Mouse (Mus musculus) liver, embryonic 14.5 days (tissue): ENCODE results near the gene 1700003E16Rik. TPM values are rescaled to one million over a fixed set of nuclear protein-coding genes. Genes with fewer than 3 reads are reported as not detected.

ENCODE experiments used
- ATAC-seq: fragments of 200-750 bp; cut with Nextera tagmentation; 2 replicates; pipeline ENCODE4 v1.8.0; 2017; ENCODE audit warnings: moderate number of reproducible peaks, mild to moderate bottlenecking, moderate library complexity; ENCODE audit not compliant: insufficient read depth
- DNase-seq, 3 experiments: peaks; one replicate each; pipeline ENCODE4 v3.0.0-alpha.2; 2012 to 2013; ENCODE audit warnings: low read depth in 3 of 3, low spot score in 3 of 3
- H3K27ac ChIP-seq: fragments of 300-500 bp; sonication (generic); 2 replicates; pipeline ENCODE4 v1.5.1; 2014; ENCODE audit warnings: moderate library complexity, mild to moderate bottlenecking, control low read depth, inconsistent platforms
- H3K27me3 ChIP-seq: fragments of 300-500 bp; sonication (generic); 2 replicates; pipeline ENCODE4 v1.6.1; 2014; ENCODE audit warnings: mild to moderate bottlenecking, low read length, moderate library complexity; ENCODE audit not compliant: control insufficient read depth, insufficient read depth
- H3K36me3 ChIP-seq: fragments of 300-500 bp; sonication (generic); replicated peaks from 2 replicates; pipeline ENCODE4 v1.6.1; 2014; ENCODE audit warnings: low read depth; ENCODE audit not compliant: control insufficient read depth, insufficient read depth
- H3K4me1 ChIP-seq, 2 experiments: fragments of 200-500 bp in 1 of 2; fragments of 300-500 bp in 1 of 2; sonication (generic) in 1 of 2; replicated peaks; 2 replicates each; pipeline ENCODE4 v1.6.1; 2012 to 2014; ENCODE audit warnings: antibody characterized with exemption in 1 of 2, inconsistent platforms in 1 of 2, low read length in 1 of 2; ENCODE audit not compliant: control insufficient read depth in 2 of 2, insufficient read depth in 2 of 2
- H3K4me2 ChIP-seq: fragments of 300-500 bp; sonication (generic); 2 replicates; pipeline ENCODE4 v1.6.1; 2014; ENCODE audit warnings: low read depth, mild to moderate bottlenecking, control low read depth, moderate library complexity
- H3K4me3 ChIP-seq, 2 experiments: fragments of 200-500 bp in 1 of 2; fragments of 300-500 bp in 1 of 2; sonication (generic) in 1 of 2; 2 replicates each; pipeline ENCODE4 v1.5.1; 2012 to 2014; ENCODE audit warnings: low read depth in 2 of 2, low read length in 2 of 2, mild to moderate bottlenecking in 2 of 2, control low read depth in 1 of 2, inconsistent platforms in 1 of 2, moderate library complexity in 1 of 2; ENCODE audit not compliant: insufficient read depth in 1 of 2
- H3K9ac ChIP-seq: fragments of 300-500 bp; sonication (generic); replicated peaks from 2 replicates; pipeline ENCODE4 v1.6.1; 2014; ENCODE audit warnings: mild to moderate bottlenecking, control low read depth, moderate library complexity
- H3K9me3 ChIP-seq: fragments of 300-500 bp; sonication (generic); 2 replicates; pipeline ENCODE4 v1.6.1; 2016; ENCODE audit warnings: low read length, mixed read lengths; ENCODE audit not compliant: control insufficient read depth
- CTCF ChIP-seq: IDR thresholded peaks from 2 replicates; pipeline ENCODE4 v1.5.1; 2016; ENCODE audit warnings: antibody characterized with exemption, low read depth, control low read depth
- EP300 ChIP-seq: IDR thresholded peaks from 2 replicates; pipeline ENCODE4 v1.6.1; 2016; ENCODE audit warnings: antibody characterized with exemption, low read depth
- WGBS: fragments of 180-500 bp; shearing (Covaris S2); extraction: QIAGEN DNeasy Blood & Tissue Kit; methylation state at CpG from one replicate; pipeline ENCODE4 v1.1.7; 2014; ENCODE audit not compliant: insufficient replicate concordance; 5-methylcytosine and 5-hydroxymethylcytosine counted together
- polyA plus RNA-seq, 2 experiments: library from polyadenylated mRNA; depleted of rRNA in 1 of 2; stranded (reverse) in 1 of 2; unstranded in 1 of 2; fragments of >200 nt; fragmentation: Nextera tagmentation in 1 of 2; extraction: Ambion mirVana in 1 of 2; gene quantifications; 2 replicates each; pipeline versions ENCODE4 v1.2.1 to v1.2.3; 2012 to 2014

1700003E16Rik gene
- polyA plus RNA-seq, 2 experiments = 0.15 TPM; not detected in 1

GRCm38 (mm10) chr6:83131469-83132034 is 24.7 kb upstream of the 1700003E16Rik start:
- no peak overlapping the region for H3K9ac ChIP-seq
- 42% methylated on average over 6 of the region's 6 CpGs for WGBS
- H3K27ac ChIP-seq = peak overlapping the region; percentile 47
- ATAC-seq (peak; percentile 68), DNase-seq (no peak)
- no peak for TF ChIP-seq EP300
- no peak for TF ChIP-seq CTCF
- H3K36me3 ChIP-seq = no peaks in the 10 kb centered on the region
- H3K4me2 ChIP-seq = peak overlapping the region; percentile 13; the same call in 1 of the 2 replicates
- H3K9me3 ChIP-seq = no peaks in the 10 kb centered on the region
- peaks cover 4 to 7% of the 10 kb centered on the region in 2 experiments; a peak in 3 of 4 replicates for H3K4me1 ChIP-seq
- no peak overlapping the region for H3K4me3 ChIP-seq
- H3K27me3 ChIP-seq = peaks cover 16% of the 10 kb centered on the region

DNA sequence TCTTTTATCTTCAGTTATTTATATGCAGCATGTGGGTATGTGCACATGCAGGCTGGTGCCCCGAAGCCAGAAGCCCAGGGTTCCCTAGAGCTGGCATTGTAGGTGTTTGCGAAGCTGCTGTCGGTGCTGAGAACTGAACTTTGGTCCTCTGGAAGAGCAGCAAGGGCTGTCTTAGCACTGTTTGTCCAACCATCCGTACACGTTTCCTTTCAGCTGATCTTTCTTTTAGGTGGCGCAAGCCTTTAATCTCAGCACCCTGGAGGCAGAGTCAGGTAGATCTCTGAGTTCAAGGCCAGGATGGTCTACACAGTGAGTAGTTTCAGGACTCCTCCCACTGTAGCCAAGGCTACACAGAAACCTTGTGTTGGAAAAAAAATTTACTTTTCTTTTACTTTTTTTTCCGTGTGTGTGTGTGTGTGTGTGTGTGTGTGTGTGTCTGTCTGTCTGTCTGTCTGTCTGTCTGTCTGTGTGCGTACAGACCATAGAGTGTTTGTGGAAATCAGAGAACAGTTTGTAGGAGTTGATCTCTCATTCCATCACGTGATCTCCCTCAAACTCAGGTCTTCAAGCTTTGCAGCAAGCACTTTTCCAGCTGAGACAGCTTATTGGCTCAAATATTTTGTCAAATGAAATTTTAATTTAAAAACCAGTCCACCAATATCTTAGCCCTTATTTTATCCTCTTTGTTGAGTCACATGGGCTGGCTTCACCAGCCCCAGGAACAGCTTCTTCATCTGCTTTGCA is 23.9 kb upstream of the 1700003E16Rik start:
- Histone ChIP-seq H3K27me3 (peaks cover 23% of the 10 kb centered on the region), H3K4me1 (peaks cover 4 to 7% of the 10 kb centered on the region in 2 experiments; a peak in 3 of 4 replicates), H3K4me2 (no peak overlapping the region), H3K9me3 (no peaks in the 10 kb centered on the region), H3K4me3 (no peak overlapping the region), H3K9ac (no peak overlapping the region), H3K36me3 (no peaks in the 10 kb centered on the region), H3K27ac (no peak overlapping the region; the same call in 1 of the 2 replicates)
- no peak for DNase-seq
- ATAC-seq = peak; percentile 25; the same call in 1 of the 2 replicates
- TF ChIP-seq CTCF (no peak), EP300 (no peak)
- WGBS = 62% methylated on average over 9 of the region's 9 CpGs

DNA sequence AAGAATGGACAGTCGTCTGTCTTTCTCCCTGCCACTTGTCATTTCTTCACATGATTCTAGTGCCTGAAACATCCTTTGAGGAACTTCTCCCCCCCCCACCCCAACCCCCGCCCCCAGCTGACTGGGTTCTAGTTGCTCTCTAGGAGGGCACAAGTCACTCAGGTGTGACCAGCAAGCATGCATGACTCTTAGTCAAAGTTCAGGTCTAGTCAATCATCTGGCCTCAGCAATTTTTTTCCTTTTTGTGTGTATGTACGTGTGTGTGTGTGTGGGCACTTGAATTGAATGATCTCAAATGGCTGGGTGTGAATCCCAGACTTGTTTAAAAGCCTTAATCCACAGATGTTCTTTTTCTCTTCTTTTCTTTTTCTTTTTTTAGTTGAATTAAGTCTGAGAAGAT is 22.0 kb upstream of the 1700003E16Rik start:
- no peak overlapping the region for H3K4me3 ChIP-seq

GRCm38 (mm10) chr6:83134951-83135513 is 21.2 kb upstream of the 1700003E16Rik start, which contains the start of gene Rtkn:
Gene Rtkn, plus strand, starts transcription at chr6:83135463.
- peak within 1 kb of the TSS; percentile 53 to 55 for H3K4me3 ChIP-seq
- WGBS = 61% methylated on average over 7 of the region's 7 CpGs
- TF ChIP-seq CTCF (no peak), EP300 (no peak)

More for the DNA sequence above, 22.0 kb upstream of the 1700003E16Rik start:
- Histone ChIP-seq H3K36me3 (no peaks in the 10 kb centered on the region), H3K9ac (no peak overlapping the region), H3K27ac (no peak overlapping the region), H3K9me3 (no peaks in the 10 kb centered on the region), H3K4me2 (no peak overlapping the region), H3K4me1 (peaks cover 8 to 10% of the 10 kb centered on the region in 2 experiments; a peak in 3 of 4 replicates), H3K27me3 (peaks cover 23% of the 10 kb centered on the region)
- WGBS = 46% methylated on average over 3 of the region's 3 CpGs
- ATAC-seq = no peak
- no peak for DNase-seq
- TF ChIP-seq EP300 (no peak), CTCF (no peak)

More at GRCm38 (mm10) chr6:83134951-83135513, 21.2 kb upstream of the 1700003E16Rik start, which contains the start of gene Rtkn:
- Histone ChIP-seq H3K4me1 (peaks cover 8 to 10% of the 10 kb centered on the region in 2 experiments; a peak in 3 of 4 replicates), H3K27ac (no peak within 1 kb of the TSS), H3K27me3 (peaks cover 23% of the 10 kb centered on the region), H3K4me2 (peak within 1 kb of the TSS; percentile 66), H3K9ac (no peak within 1 kb of the TSS), H3K36me3 (no peaks in the 10 kb centered on the region), H3K9me3 (no peaks in the 10 kb centered on the region)
- DNase-seq (no peak), ATAC-seq (no peak)
